Mouse (Mus musculus) lung, adult 2 months (tissue): Measurements from ENCODE around the gene Doc2b.

Experiments
- CTCF ChIP-seq: fragments of 200-500 bp; IDR thresholded peaks from 2 replicates; pipeline ENCODE4 v1.5.1; 2011; ENCODE audit warnings: mild to moderate bottlenecking, low read length, control low read depth; ENCODE audit not compliant: insufficient read depth
- POLR2A ChIP-seq: fragments of 200-500 bp; IDR thresholded peaks from 2 replicates; pipeline ENCODE4 v1.6.1; 2011; ENCODE audit warnings: low read depth, mild to moderate bottlenecking, control low read depth, low read length, borderline replicate concordance; ENCODE audit errors: extremely low read depth

DNA sequence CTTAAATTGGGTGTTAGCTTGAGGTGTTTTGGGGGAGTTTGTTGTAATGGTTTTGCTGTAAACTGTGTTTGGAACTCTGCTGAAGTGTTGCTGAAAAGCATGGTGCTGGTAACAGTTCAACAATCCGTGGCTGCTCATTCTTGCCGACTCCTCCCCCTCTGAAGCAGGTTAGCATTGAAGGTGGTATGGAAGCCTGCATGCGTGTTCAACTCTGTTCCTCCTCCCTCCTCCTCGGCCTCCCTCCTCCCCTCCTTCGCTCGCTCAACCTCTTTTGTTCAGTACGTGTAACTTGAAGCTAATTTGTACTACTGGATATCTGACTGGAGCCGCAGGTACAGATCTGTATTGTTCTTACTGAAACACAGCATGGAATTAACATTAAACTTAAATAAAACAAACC, 30.7 kb downstream of the Doc2b start:
- TF ChIP-seq CTCF (no peak), POLR2A (no peak)
